Mouse (Mus musculus): ENCODE measurements at regions not wholly inside any gene's neighbourhood (a gene's known extent, or its start where the extent isn't known, plus 50 kb on each side); places are given as distances from the start of the nearest gene placed in this dataset.
A peak's percentile ranks its signal among the peaks of the same experiment; 100 is the strongest.

DNA sequence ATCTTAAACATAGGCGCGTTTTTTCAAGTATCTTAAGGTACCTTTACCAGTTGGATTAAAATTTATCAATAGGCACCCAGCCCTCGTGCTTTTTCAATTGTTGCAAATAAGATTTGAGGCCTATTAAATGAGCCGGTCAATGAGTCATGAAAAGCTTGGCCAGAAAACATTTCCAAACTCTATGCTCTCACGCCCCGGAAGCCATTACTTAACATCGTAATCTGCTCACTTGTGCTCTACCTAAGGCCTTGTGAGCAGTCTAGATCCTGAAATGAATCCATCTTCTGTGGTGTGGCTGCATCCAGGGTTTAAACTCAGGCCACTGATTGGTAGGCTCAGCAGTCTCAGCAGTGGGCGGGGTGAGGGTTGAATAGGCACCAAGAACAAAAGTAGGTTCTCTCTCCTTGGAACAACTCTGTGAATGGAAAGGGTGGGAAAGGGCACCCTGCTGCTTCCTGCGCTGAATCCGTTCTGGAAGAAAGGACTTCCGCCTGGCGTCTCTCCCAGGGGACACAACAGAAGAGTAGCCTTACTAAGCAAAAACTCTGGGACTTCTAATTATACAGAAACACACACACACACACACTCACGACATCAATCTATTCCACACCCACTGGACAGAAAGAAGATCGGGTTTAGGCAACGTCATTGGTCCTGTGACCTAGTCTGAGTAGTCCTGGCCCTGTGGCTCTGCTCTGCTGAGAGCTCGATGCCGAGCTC, 53.4 kb upstream of the Fmnl2 start:
- peak; percentile 47 for DNase-seq

DNA sequence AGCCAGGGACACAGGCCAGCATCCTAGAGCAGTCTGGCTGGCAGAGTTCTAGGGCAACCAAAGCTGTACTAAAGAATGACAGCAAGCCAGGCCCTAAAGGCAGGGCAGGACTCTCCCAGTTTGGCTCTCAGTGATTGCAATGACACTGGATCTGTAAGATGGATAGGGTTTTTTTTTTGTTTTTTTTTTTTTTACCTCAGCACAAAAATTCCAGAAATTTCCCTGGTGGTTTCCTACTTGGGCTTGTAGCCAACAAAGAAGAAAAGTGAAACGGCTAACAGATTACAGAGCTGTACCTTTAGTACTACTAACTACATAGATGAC, 52.9 kb upstream of the Fmnl2 start:
- DNase-seq: no peak

DNA sequence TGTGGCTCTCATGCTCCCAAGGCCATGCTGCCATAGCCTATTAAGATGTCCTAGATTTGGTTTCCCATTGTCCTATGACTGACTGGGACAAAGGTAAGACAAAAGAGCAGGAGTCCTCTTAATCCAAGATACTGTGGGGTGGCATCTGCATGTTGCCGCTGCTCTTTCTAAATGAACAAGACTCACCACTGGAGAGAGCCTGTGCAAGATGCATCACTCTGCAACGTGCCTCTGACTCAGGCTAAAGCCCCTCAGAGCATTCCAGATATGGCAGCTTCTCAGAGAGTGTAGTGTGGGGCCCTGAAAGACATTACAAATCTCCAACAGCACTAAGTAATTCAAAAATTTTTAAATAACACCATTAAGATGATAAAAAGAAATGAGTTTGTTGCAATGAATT, 49.8 kb upstream of the Fmnl2 start:
- no peak for DNase-seq

Data from kidney, adult 18-20 months (tissue).